Mouse (Mus musculus): Measurements from ENCODE around the gene Vmn1r9. TPM values are rescaled to one million over a fixed set of nuclear protein-coding genes. Genes with fewer than 3 reads are reported as not detected.
"Not testable (repeated sequence)": the region's sequence is repeated elsewhere in the genome, so short reads cannot be mapped to it uniquely, and the experiment has no call there.

Vmn1r9 gene
- polyA plus RNA-seq (2014; fragmentation: Nextera tagmentation; extraction: Ambion mirVana), result not detected in 2 replicates

DNA sequence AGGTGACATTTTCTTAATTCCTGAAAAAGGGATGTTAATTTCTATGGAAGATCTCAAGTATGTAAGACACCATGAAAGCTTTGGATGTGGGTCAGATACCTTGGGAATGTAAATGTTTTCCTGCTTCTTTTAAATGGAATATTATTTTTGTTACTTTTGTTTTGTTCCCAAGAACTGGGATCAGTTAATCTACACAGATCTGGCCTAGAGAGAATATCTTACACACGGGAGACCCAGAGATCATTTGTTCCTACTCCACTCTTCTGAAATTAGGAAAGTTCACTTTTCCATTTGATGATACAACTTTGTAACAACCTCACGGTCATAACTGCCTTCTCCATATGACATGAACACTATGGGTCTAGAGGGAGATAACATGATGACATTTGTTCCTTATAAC is at the start of gene Vmn1r9:
Vmn1r9 (plus strand) TSS at position 301 of the 400 bp plus-strand sequence.
- ATAC-seq (replicated peaks; ENCODE audit: low FRiP score) (no peak), DNase-seq (ENCODE audit: low spot score) (no peak)
- Histone ChIP-seq H3K27ac (ENCODE audit: low read depth, low read length) (no peak within 1 kb of the TSS), H3K4me2 (no peak within 1 kb of the TSS), H3K4me3 (ENCODE audit: low read depth, low read length) (no peak within 1 kb of the TSS), H3K27me3 (replicated peaks; ENCODE audit: control insufficient read depth, insufficient read depth, low read length) (no peaks in the 10 kb centered on the region), H3K36me3 (ENCODE audit: control insufficient read depth, insufficient read depth, low read length) (no peaks in the 10 kb centered on the region), H3K9ac (ENCODE audit: low read depth, low read length) (no peak within 1 kb of the TSS), H3K9me3 (ENCODE audit: control insufficient read depth, low read length) (no peaks in the 10 kb centered on the region), H3K4me1 (replicated peaks; ENCODE audit: control insufficient read depth, insufficient read depth, low read length) (no peaks in the 10 kb centered on the region)
- WGBS, result 80% methylated on average over 2 of the region's 2 CpGs

GRCm38 (mm10) chr6:57025224-57025623 is 41.4 kb upstream of the Vmn1r9 start, which contains the start of gene Vmn1r7:
Gene Vmn1r7, minus strand, starts transcription at chr6:57025324.
- H3K27ac ChIP-seq (ENCODE audit: low read depth, low read length); H3K4me3 ChIP-seq (ENCODE audit: low read depth, low read length); H3K27me3 ChIP-seq (replicated peaks; ENCODE audit: control insufficient read depth, insufficient read depth, low read length); H3K4me1 ChIP-seq (replicated peaks; ENCODE audit: control insufficient read depth, insufficient read depth, low read length); H3K9me3 ChIP-seq (ENCODE audit: control insufficient read depth, low read length); H3K4me2 ChIP-seq; H3K9ac ChIP-seq (ENCODE audit: low read depth, low read length); H3K36me3 ChIP-seq (ENCODE audit: control insufficient read depth, insufficient read depth, low read length); DNase-seq (ENCODE audit: low spot score); ATAC-seq (replicated peaks; ENCODE audit: low FRiP score): not testable (repeated sequence)
- 77% methylated on average over 2 of the region's 2 CpGs for WGBS

- H3K27ac ChIP-seq (ENCODE audit: low read depth, low read length), result no peak within 1 kb of the TSS
- ATAC-seq (replicated peaks; ENCODE audit: low FRiP score), result no peak
- H3K27me3 ChIP-seq (replicated peaks; ENCODE audit: control insufficient read depth, insufficient read depth, low read length), result no peaks in the 10 kb centered on the region
- H3K4me1 ChIP-seq (replicated peaks; ENCODE audit: control insufficient read depth, insufficient read depth, low read length), result no peaks in the 10 kb centered on the region
- H3K4me2 ChIP-seq, result no peak within 1 kb of the TSS
- no peaks in the 10 kb centered on the region for H3K9me3 ChIP-seq (ENCODE audit: control insufficient read depth, low read length)
- no peak within 1 kb of the TSS for H3K9ac ChIP-seq (ENCODE audit: low read depth, low read length)
- no peak for DNase-seq (ENCODE audit: low spot score)
- H3K36me3 ChIP-seq (ENCODE audit: control insufficient read depth, insufficient read depth, low read length), result no peaks in the 10 kb centered on the region
- H3K4me3 ChIP-seq (ENCODE audit: low read depth, low read length), result no peak within 1 kb of the TSS
These were observed 34.6 kb upstream of the Vmn1r9 start, which contains the start of gene Vmn1r8 for GRCm38 (mm10) chr6:57031984-57032383. Gene Vmn1r8, plus strand, starts transcription at chr6:57032284.

- ATAC-seq (replicated peaks; ENCODE audit: low FRiP score), result no peak
- no peak overlapping the region for H3K4me3 ChIP-seq (ENCODE audit: low read depth, low read length)
- H3K27me3 ChIP-seq (replicated peaks; ENCODE audit: control insufficient read depth, insufficient read depth, low read length), result no peaks in the 10 kb centered on the region
- no peaks in the 10 kb centered on the region for H3K36me3 ChIP-seq (ENCODE audit: control insufficient read depth, insufficient read depth, low read length)
- H3K27ac ChIP-seq (ENCODE audit: low read depth, low read length), result no peak overlapping the region
- 64% methylated on average over 2 of the region's 2 CpGs for WGBS
- no peaks in the 10 kb centered on the region for H3K4me1 ChIP-seq (replicated peaks; ENCODE audit: control insufficient read depth, insufficient read depth, low read length)
- DNase-seq (ENCODE audit: low spot score), result no peak
- no peaks in the 10 kb centered on the region for H3K9me3 ChIP-seq (ENCODE audit: control insufficient read depth, low read length)
- no peak overlapping the region for H3K9ac ChIP-seq (ENCODE audit: low read depth, low read length)
- H3K4me2 ChIP-seq, result no peak overlapping the region
These were observed 31.9 kb upstream of the Vmn1r9 start for GRCm38 (mm10) chr6:57034674-57035073.

- Histone ChIP-seq H3K27ac (ENCODE audit: low read depth, low read length) (no peak overlapping the region), H3K4me2 (no peak overlapping the region), H3K9me3 (ENCODE audit: control insufficient read depth, low read length) (no peaks in the 10 kb centered on the region), H3K36me3 (ENCODE audit: control insufficient read depth, insufficient read depth, low read length) (no peaks in the 10 kb centered on the region), H3K9ac (ENCODE audit: low read depth, low read length) (no peak overlapping the region), H3K4me1 (replicated peaks; ENCODE audit: control insufficient read depth, insufficient read depth, low read length) (no peaks in the 10 kb centered on the region), H3K4me3 (ENCODE audit: low read depth, low read length) (no peak overlapping the region), H3K27me3 (replicated peaks; ENCODE audit: control insufficient read depth, insufficient read depth, low read length) (no peaks in the 10 kb centered on the region)
- no peak for ATAC-seq (replicated peaks; ENCODE audit: low FRiP score)
- DNase-seq (ENCODE audit: low spot score), result no peak
These were observed 2.9 kb upstream of the Vmn1r9 start for GRCm38 (mm10) chr6:57063730-57064129.

- Histone ChIP-seq H3K27ac (ENCODE audit: low read depth, low read length) (no peak overlapping the region), H3K4me1 (replicated peaks; ENCODE audit: control insufficient read depth, insufficient read depth, low read length) (no peaks in the 10 kb centered on the region), H3K9me3 (ENCODE audit: control insufficient read depth, low read length) (no peaks in the 10 kb centered on the region), H3K4me3 (ENCODE audit: low read depth, low read length) (no peak overlapping the region), H3K27me3 (replicated peaks; ENCODE audit: control insufficient read depth, insufficient read depth, low read length) (no peaks in the 10 kb centered on the region), H3K4me2 (no peak overlapping the region), H3K36me3 (ENCODE audit: control insufficient read depth, insufficient read depth, low read length) (no peaks in the 10 kb centered on the region), H3K9ac (ENCODE audit: low read depth, low read length) (no peak overlapping the region)
- DNase-seq (ENCODE audit: low spot score) (no peak), ATAC-seq (replicated peaks; ENCODE audit: low FRiP score) (no peak)
- 54% methylated on average over 1 of the region's 1 CpGs for WGBS
These were observed 39.8 kb downstream of the Vmn1r9 start for GRCm38 (mm10) chr6:57106358-57106757.

DNA sequence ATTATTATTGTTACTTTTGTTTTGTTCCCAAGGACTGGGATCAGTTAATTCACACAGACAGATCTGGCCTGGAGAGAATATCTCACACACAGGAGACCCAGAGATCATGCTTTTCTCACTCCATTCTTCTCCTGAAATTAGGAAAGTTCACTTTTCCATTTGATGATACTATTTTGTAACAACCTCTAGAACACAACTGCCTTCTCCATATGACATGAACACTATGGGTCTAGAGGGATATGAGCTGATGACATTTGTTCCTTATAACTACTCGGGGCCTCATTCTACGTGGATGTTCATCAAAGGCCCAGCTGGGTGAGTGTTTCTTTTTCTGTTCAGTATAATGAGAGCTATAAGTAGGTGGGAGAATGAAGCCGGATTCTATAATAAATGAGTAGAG is 42.6 kb downstream of the Vmn1r9 start, which contains the start of gene Vmn1r10:
Vmn1r10 (plus strand) TSS at position 301 of the 400 bp plus-strand sequence.
- no peak for ATAC-seq (replicated peaks; ENCODE audit: low FRiP score)
- H3K27me3 ChIP-seq (replicated peaks; ENCODE audit: control insufficient read depth, insufficient read depth, low read length), result no peaks in the 10 kb centered on the region
- 78% methylated on average over 3 of the region's 3 CpGs for WGBS

More for the DNA sequence above, 42.6 kb downstream of the Vmn1r9 start, which contains the start of gene Vmn1r10:
- Histone ChIP-seq H3K4me2 (no peak within 1 kb of the TSS), H3K27ac (ENCODE audit: low read depth, low read length) (no peak within 1 kb of the TSS), H3K9ac (ENCODE audit: low read depth, low read length) (no peak within 1 kb of the TSS), H3K36me3 (ENCODE audit: control insufficient read depth, insufficient read depth, low read length) (no peaks in the 10 kb centered on the region), H3K4me1 (replicated peaks; ENCODE audit: control insufficient read depth, insufficient read depth, low read length) (no peaks in the 10 kb centered on the region), H3K4me3 (ENCODE audit: low read depth, low read length) (no peak within 1 kb of the TSS), H3K9me3 (ENCODE audit: control insufficient read depth, low read length) (no peaks in the 10 kb centered on the region)
- DNase-seq (ENCODE audit: low spot score), result no peak

Other genes starting within 250 kb of the Vmn1r9 start
- 56.8 and 57.5 TPM in 2 replicates for gene Fkbp9, start 234.7 kb upstream of the Vmn1r9 start, polyA plus RNA-seq (2014; fragmentation: Nextera tagmentation; extraction: Ambion mirVana)
- gene Nt5c3, start 142.9 kb upstream of the Vmn1r9 start, polyA plus RNA-seq (2014; fragmentation: Nextera tagmentation; extraction: Ambion mirVana), result 164 and 171 TPM in 2 replicates
- gene Vmn1r4, start 142.8 kb upstream of the Vmn1r9 start, polyA plus RNA-seq (2014; fragmentation: Nextera tagmentation; extraction: Ambion mirVana), result 0.18 and 0.57 TPM in 2 replicates
- not detected in 2 replicates for gene Vmn1r5, start 96.5 kb upstream of the Vmn1r9 start, polyA plus RNA-seq (2014; fragmentation: Nextera tagmentation; extraction: Ambion mirVana)
- not detected in 2 replicates for gene Vmn1r6, start 69.5 kb upstream of the Vmn1r9 start, polyA plus RNA-seq (2014; fragmentation: Nextera tagmentation; extraction: Ambion mirVana)
- gene Vmn1r7, start 41.5 kb upstream of the Vmn1r9 start, polyA plus RNA-seq (2014; fragmentation: Nextera tagmentation; extraction: Ambion mirVana), result not detected in 2 replicates
- not detected in 2 replicates for gene Vmn1r8, start 34.5 kb upstream of the Vmn1r9 start, polyA plus RNA-seq (2014; fragmentation: Nextera tagmentation; extraction: Ambion mirVana)
- not detected in 2 replicates for gene Vmn1r10, start 42.7 kb downstream of the Vmn1r9 start, polyA plus RNA-seq (2014; fragmentation: Nextera tagmentation; extraction: Ambion mirVana)
- not detected in 2 replicates for gene Vmn1r11, start 66.7 kb downstream of the Vmn1r9 start, polyA plus RNA-seq (2014; fragmentation: Nextera tagmentation; extraction: Ambion mirVana)
- not detected in 2 replicates for gene Vmn1r12, start 90.1 kb downstream of the Vmn1r9 start, polyA plus RNA-seq (2014; fragmentation: Nextera tagmentation; extraction: Ambion mirVana)
- gene Vmn1r13, start 136.5 kb downstream of the Vmn1r9 start, polyA plus RNA-seq (2014; fragmentation: Nextera tagmentation; extraction: Ambion mirVana), result not detected in 2 replicates
- gene Vmn1r14, start 164.9 kb downstream of the Vmn1r9 start, polyA plus RNA-seq (2014; fragmentation: Nextera tagmentation; extraction: Ambion mirVana), result not detected in 2 replicates
- not detected in 2 replicates for gene Vmn1r15, start 191.2 kb downstream of the Vmn1r9 start, polyA plus RNA-seq (2014; fragmentation: Nextera tagmentation; extraction: Ambion mirVana)